Mouse (Mus musculus): ENCODE measurements around the gene Med16. TPM values are rescaled to one million over a fixed set of nuclear protein-coding genes. Genes with fewer than 3 reads are reported as not detected.

Med16 gene
- polyA plus RNA-seq, 1 experiment from 2014 or later = 44.9 TPM

GRCm38 (mm10) chr10:79874290-79874862, 34.3 kb downstream of the Med16 start, which contains the start of the genes Prtn3 and Plppr3:
Prtn3 (plus strand) TSS chr10:79874476.
Plppr3 (minus strand) TSS chr10:79874634.
- Histone ChIP-seq H3K36me3 (ENCODE audit: insufficient read depth, low read length) (0 out of 2 replicates have a peak, but pooled peaks cover 3% of the 10 kb centered on the region), H3K4me1 (replicated peaks; ENCODE audit: insufficient read depth, low read length) (peaks cover 23% of the 10 kb centered on the region), H3K4me3 (replicated peaks; ENCODE audit: low read depth, low read length) (peak within 1 kb of the TSS; percentile 69), H3K4me2 (ENCODE audit: low read length) (peak within 1 kb of the TSS; percentile 97), H3K9me3 (replicated peaks; ENCODE audit: low read length) (no peaks in the 10 kb centered on the region), H3K27ac (peak within 1 kb of the TSS; percentile 50; the same call in 1 of the 2 replicates), H3K9ac (ENCODE audit: low read depth, low read length) (peak within 1 kb of the TSS; percentile 79), H3K27me3 (ENCODE audit: insufficient read depth, low read length) (no peaks in the 10 kb centered on the region)
- TF ChIP-seq CTCF (IDR thresholded peaks at IDR 0.05; ENCODE audit: low read depth) = no peak
- peak; percentile 69 for DNase-seq (ENCODE audit: low spot score)
- peak; percentile 59 for ATAC-seq (replicated peaks; ENCODE audit: low FRiP score, low read depth)
- WGBS = 1% methylated on average over 56 of the region's 57 CpGs

GRCm38 (mm10) chr10:79873715-79874289, 34.9 kb downstream of the Med16 start:
- peak overlapping the region; percentile 50; the same call in 1 of the 2 replicates for H3K27ac ChIP-seq
- no peaks in the 10 kb centered on the region for H3K9me3 ChIP-seq (replicated peaks; ENCODE audit: low read length)
- TF ChIP-seq CTCF (IDR thresholded peaks at IDR 0.05; ENCODE audit: low read depth) = no peak
- peak overlapping the region; percentile 79 for H3K9ac ChIP-seq (ENCODE audit: low read depth, low read length)
- peaks cover 21% of the 10 kb centered on the region for H3K4me1 ChIP-seq (replicated peaks; ENCODE audit: insufficient read depth, low read length)
- H3K4me3 ChIP-seq (replicated peaks; ENCODE audit: low read depth, low read length) = peak overlapping the region; percentile 69
- H3K27me3 ChIP-seq (ENCODE audit: insufficient read depth, low read length) = no peaks in the 10 kb centered on the region
- peak overlapping the region; percentile 97 for H3K4me2 ChIP-seq (ENCODE audit: low read length)
- H3K36me3 ChIP-seq (ENCODE audit: insufficient read depth, low read length) = 0 out of 2 replicates have a peak, but pooled peaks cover 3% of the 10 kb centered on the region
- DNase-seq (ENCODE audit: low spot score) (no peak), ATAC-seq (replicated peaks; ENCODE audit: low FRiP score, low read depth) (no peak)
- 3% methylated on average over 26 of the region's 26 CpGs for WGBS

GRCm38 (mm10) chr10:79873313-79873712, 35.4 kb downstream of the Med16 start:
- ATAC-seq (replicated peaks; ENCODE audit: low FRiP score, low read depth) (no peak), DNase-seq (ENCODE audit: low spot score) (no peak)
- Histone ChIP-seq H3K27me3 (ENCODE audit: insufficient read depth, low read length) (no peaks in the 10 kb centered on the region), H3K9ac (ENCODE audit: low read depth, low read length) (peak overlapping the region; percentile 79), H3K9me3 (replicated peaks; ENCODE audit: low read length) (no peaks in the 10 kb centered on the region), H3K27ac (no peak overlapping the region), H3K4me2 (ENCODE audit: low read length) (peak overlapping the region; percentile 97), H3K36me3 (ENCODE audit: insufficient read depth, low read length) (0 out of 2 replicates have a peak, but pooled peaks cover 3% of the 10 kb centered on the region), H3K4me3 (replicated peaks; ENCODE audit: low read depth, low read length) (peak overlapping the region; percentile 69; the same call in 1 of the 2 replicates), H3K4me1 (replicated peaks; ENCODE audit: insufficient read depth, low read length) (peaks cover 21% of the 10 kb centered on the region)
- TF ChIP-seq CTCF (IDR thresholded peaks at IDR 0.05; ENCODE audit: low read depth) = no peak
- 11% methylated on average over 6 of the region's 6 CpGs for WGBS

GRCm38 (mm10) chr10:79872862-79873261, 35.9 kb downstream of the Med16 start:
- no peak for ATAC-seq (replicated peaks; ENCODE audit: low FRiP score, low read depth)
- H3K4me3 ChIP-seq (replicated peaks; ENCODE audit: low read depth, low read length) = 0 out of 2 replicates have a peak overlapping the region, but pooled peaks have one; percentile 7
- no peaks in the 10 kb centered on the region for H3K9me3 ChIP-seq (replicated peaks; ENCODE audit: low read length)
- H3K27ac ChIP-seq = no peak overlapping the region
- no peak for DNase-seq (ENCODE audit: low spot score)
- TF ChIP-seq CTCF (IDR thresholded peaks at IDR 0.05; ENCODE audit: low read depth) = no peak
- no peak overlapping the region for H3K9ac ChIP-seq (ENCODE audit: low read depth, low read length)
- H3K27me3 ChIP-seq (ENCODE audit: insufficient read depth, low read length) = no peaks in the 10 kb centered on the region
- H3K4me1 ChIP-seq (replicated peaks; ENCODE audit: insufficient read depth, low read length) = peaks cover 18% of the 10 kb centered on the region
- WGBS = 53% methylated on average over 3 of the region's 3 CpGs
- peak overlapping the region; percentile 97; the same call in 1 of the 2 replicates for H3K4me2 ChIP-seq (ENCODE audit: low read length)
- 0 out of 2 replicates have a peak, but pooled peaks cover 3% of the 10 kb centered on the region for H3K36me3 ChIP-seq (ENCODE audit: insufficient read depth, low read length)

GRCm38 (mm10) chr10:79871845-79872244, 36.9 kb downstream of the Med16 start:
- ATAC-seq (replicated peaks; ENCODE audit: low FRiP score, low read depth) (no peak), DNase-seq (ENCODE audit: low spot score) (no peak)
- Histone ChIP-seq H3K4me2 (ENCODE audit: low read length) (no peak overlapping the region), H3K36me3 (ENCODE audit: insufficient read depth, low read length) (0 out of 2 replicates have a peak, but pooled peaks cover 3% of the 10 kb centered on the region), H3K9me3 (replicated peaks; ENCODE audit: low read length) (no peaks in the 10 kb centered on the region), H3K4me1 (replicated peaks; ENCODE audit: insufficient read depth, low read length) (peaks cover 11% of the 10 kb centered on the region; the same call in 1 of the 2 replicates), H3K4me3 (replicated peaks; ENCODE audit: low read depth, low read length) (no peak overlapping the region), H3K27me3 (ENCODE audit: insufficient read depth, low read length) (no peaks in the 10 kb centered on the region), H3K27ac (no peak overlapping the region), H3K9ac (ENCODE audit: low read depth, low read length) (no peak overlapping the region)
- no peak for TF ChIP-seq CTCF (IDR thresholded peaks at IDR 0.05; ENCODE audit: low read depth)
- 95% methylated on average over 8 of the region's 8 CpGs for WGBS

GRCm38 (mm10) chr10:79866601-79867000, 42.1 kb downstream of the Med16 start:
- 67% methylated on average over 11 of the region's 11 CpGs for WGBS
- H3K4me2 ChIP-seq (ENCODE audit: low read length) = no peak overlapping the region
- H3K4me1 ChIP-seq (replicated peaks; ENCODE audit: insufficient read depth, low read length) = no peaks in the 10 kb centered on the region; the same call in 1 of the 2 replicates
- peaks cover 27% of the 10 kb centered on the region for H3K36me3 ChIP-seq (ENCODE audit: insufficient read depth, low read length)
- TF ChIP-seq CTCF (IDR thresholded peaks at IDR 0.05; ENCODE audit: low read depth) = no peak
- ATAC-seq (replicated peaks; ENCODE audit: low FRiP score, low read depth) = no peak
- no peak overlapping the region for H3K9ac ChIP-seq (ENCODE audit: low read depth, low read length)
- no peak overlapping the region for H3K27ac ChIP-seq
- DNase-seq (ENCODE audit: low spot score) = no peak
- no peak overlapping the region for H3K4me3 ChIP-seq (replicated peaks; ENCODE audit: low read depth, low read length)
- no peaks in the 10 kb centered on the region for H3K9me3 ChIP-seq (replicated peaks; ENCODE audit: low read length)
- no peaks in the 10 kb centered on the region for H3K27me3 ChIP-seq (ENCODE audit: insufficient read depth, low read length)
